Mouse (Mus musculus): Measurements from ENCODE around the gene Aldh9a1. TPM values are rescaled to one million over a fixed set of nuclear protein-coding genes. Genes with fewer than 3 reads are reported as not detected.

Gene Aldh9a1
- 26.4 and 29.5 TPM in 2 replicates for polyA plus RNA-seq (2015; fragmentation: Nextera tagmentation; extraction: Ambion mirVana)

DNA sequence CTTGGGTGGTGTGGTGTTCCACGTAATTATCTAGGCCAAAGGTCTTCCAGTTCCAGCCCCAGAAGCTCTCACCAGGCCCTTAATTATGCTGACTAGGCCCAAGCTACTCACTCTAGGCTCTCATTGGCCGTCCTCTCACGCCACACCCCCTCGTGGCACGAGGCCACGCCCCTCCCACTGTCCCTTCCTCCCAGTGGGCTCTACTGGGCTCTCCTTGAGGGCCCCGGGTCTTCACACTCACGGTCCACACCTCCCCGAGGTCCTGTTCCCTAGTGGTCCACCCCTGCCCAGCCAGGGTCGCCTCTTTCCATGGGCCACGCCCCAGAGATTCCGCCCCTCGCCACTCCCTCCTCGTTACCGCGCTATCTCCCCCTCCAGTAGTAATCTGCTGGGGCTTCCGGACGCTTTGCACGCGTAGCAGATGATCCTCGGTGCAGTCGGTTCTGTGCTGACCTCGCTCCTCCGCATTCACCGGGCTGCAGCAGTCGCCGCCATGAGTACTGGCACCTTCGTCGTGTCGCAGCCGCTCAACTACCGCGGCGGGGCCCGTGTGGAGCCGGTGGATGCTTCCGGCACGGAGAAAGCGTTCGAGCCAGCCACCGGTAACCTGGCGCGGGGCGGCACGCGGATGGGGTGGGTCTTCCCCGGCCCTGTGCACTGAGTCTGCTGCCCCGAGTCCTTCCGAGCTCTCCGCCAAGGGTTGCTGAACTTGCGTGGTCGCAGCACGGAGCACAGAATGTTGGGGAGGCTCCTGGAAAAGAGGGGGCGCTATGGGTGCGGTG is at the start of gene Aldh9a1:
Gene Aldh9a1 (plus strand): TSS at position 177 of the 782 bp plus-strand sequence.
- Histone ChIP-seq H3K4me1 (peaks cover 8% of the 10 kb centered on the region; the same call in 1 of the 2 replicates), H3K9me3 (no peaks in the 10 kb centered on the region), H3K27ac (replicated peaks) (peak within 1 kb of the TSS; percentile 69), H3K27me3 (no peaks in the 10 kb centered on the region), H3K9ac (replicated peaks) (peak within 1 kb of the TSS; percentile 69), H3K4me3 (peak within 1 kb of the TSS; percentile 69), H3K4me2 (replicated peaks) (peak within 1 kb of the TSS; percentile 72), H3K36me3 (peaks cover 2% of the 10 kb centered on the region; the same call in 1 of the 2 replicates)
- under 1% methylated on average over 55 of the region's 55 CpGs for WGBS
- ATAC-seq (replicated peaks), result peak; percentile 99

DNA sequence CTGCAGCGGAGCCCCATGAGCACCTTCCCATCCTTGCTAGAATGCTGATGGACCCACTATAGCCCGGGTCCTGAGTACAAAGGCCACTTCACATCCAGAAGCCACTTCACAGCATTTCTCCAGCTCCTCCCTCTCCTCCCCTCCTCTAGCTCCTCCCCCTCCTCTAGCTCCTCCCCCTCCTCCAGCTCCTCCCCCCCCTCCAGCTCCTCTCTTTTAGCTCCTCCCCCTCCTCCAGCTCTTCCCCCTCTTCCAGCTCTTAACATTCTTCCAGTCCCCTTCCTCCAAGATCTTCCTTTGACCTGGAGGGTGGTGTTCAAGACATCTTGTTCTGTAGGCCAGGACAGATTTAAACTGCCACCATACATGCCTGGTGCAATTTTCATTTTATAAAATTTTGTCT is 49.7 kb upstream of the Aldh9a1 start:
- Histone ChIP-seq H3K27ac (replicated peaks) (no peak overlapping the region), H3K9ac (replicated peaks) (no peak overlapping the region), H3K4me1 (no peaks in the 10 kb centered on the region), H3K36me3 (no peaks in the 10 kb centered on the region), H3K4me2 (replicated peaks) (no peak overlapping the region), H3K27me3 (no peaks in the 10 kb centered on the region), H3K9me3 (no peaks in the 10 kb centered on the region), H3K4me3 (no peak overlapping the region)
- no peak for ATAC-seq (replicated peaks)
- WGBS, result 76% methylated on average over 2 of the region's 2 CpGs

DNA sequence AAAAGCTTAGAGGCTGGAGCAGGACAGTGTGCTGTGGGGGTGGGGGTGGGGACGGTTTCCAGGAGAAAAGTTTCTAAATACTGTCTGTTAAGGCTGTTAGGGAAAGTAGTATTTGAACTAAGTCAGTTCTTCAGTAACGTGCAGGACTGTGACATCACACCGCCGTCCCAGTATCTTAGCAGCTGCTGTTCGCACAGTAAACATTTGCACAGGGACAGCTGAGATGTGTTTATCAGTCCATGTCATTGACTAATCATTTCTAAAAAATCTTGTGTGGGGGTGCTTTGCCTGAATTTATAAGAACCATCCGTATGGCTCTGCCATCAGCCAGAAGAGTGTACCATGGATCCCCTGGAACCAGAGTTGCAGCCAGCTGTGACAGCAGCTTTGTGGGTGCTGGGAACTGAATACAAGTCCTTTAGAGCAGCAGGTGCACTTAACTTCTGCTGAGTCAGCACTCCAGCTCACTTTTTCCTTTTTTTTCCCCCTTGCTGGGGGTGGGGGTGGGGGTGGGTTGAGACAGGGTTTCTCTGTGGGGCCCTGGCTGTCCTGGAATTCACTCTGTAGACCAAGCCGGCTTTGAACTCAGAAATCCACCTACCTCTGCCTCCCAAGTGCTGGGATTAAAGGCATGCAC is 44.2 kb upstream of the Aldh9a1 start:
- H3K4me1 ChIP-seq, result peaks cover 13% of the 10 kb centered on the region
- WGBS, result 67% methylated on average over 7 of the region's 7 CpGs
- no peak overlapping the region for H3K27ac ChIP-seq (replicated peaks)
- H3K27me3 ChIP-seq, result no peaks in the 10 kb centered on the region
- 0 out of 2 replicates have a peak, but pooled peaks cover 2% of the 10 kb centered on the region for H3K36me3 ChIP-seq
- no peak for ATAC-seq (replicated peaks)
- no peak overlapping the region for H3K4me2 ChIP-seq (replicated peaks)
- no peak overlapping the region for H3K9ac ChIP-seq (replicated peaks)
- H3K4me3 ChIP-seq, result no peak overlapping the region
- H3K9me3 ChIP-seq, result no peaks in the 10 kb centered on the region

DNA sequence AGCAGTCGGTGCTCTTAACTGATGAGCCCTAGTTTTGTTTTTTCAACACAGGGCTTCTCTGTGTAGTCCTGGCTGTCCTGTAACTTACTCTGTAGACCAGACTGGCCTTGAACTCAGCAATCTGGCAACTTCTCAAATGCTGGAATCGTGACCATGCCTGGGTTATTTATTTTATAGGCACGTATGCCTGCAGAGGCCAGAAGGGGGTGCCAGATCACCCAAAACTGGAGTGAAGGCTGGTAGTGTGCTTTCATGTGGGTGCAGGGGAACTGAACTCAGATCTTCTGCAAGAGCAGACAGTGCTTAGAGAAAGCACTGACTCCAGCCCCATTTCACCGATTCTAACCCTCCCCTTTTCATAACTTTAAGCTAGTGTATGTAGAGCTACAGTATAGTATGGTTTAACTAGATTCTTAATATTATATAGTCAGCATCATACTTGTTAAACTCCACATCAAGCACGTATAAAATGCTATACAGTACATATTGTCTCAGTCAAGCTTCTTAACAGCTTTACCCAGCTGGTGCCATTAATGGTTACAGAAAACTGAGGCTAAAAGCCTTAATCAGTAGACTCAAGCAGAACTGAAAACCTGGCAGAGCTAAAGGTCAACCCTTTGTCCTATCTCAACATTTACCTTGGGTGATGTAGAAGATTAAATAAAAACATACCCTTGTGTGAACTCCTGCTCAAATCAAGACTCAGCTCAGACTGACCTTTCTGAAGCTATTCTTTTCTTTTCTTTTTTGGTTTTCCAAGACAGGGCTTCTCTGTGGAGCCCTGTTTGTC is 43.1 kb upstream of the Aldh9a1 start:
- Histone ChIP-seq H3K9ac (replicated peaks) (no peak overlapping the region), H3K27ac (replicated peaks) (no peak overlapping the region), H3K9me3 (no peaks in the 10 kb centered on the region), H3K4me1 (peaks cover 13% of the 10 kb centered on the region), H3K36me3 (0 out of 2 replicates have a peak, but pooled peaks cover 3% of the 10 kb centered on the region), H3K4me2 (replicated peaks) (no peak overlapping the region), H3K27me3 (no peaks in the 10 kb centered on the region), H3K4me3 (no peak overlapping the region)
- 69% methylated on average over 5 of the region's 5 CpGs for WGBS
- ATAC-seq (replicated peaks), result no peak

DNA sequence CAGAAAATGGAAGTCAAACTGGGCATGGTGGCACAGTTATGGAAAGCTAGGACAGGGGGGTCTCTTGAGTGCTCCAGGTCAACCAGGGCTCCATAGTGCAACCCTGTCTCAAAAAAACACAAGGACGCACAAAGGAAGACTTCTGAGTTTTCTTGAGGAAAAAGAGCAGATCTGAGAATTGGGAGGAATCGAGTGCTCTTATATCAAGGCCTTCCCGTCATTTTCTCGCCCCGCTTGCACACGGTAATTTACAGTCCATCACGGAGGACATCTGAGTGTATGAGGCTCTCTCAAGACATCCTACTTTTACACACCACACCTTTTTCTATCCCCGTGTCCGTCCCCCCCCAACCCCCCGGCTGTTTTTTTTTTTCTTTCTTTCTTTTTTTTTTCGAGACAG is 42.1 kb upstream of the Aldh9a1 start:
- 67% methylated on average over 11 of the region's 11 CpGs for WGBS
- Histone ChIP-seq H3K27me3 (no peaks in the 10 kb centered on the region), H3K27ac (replicated peaks) (peak overlapping the region; percentile 96; the same call in 1 of the 2 replicates), H3K4me3 (peak overlapping the region; percentile 82), H3K9me3 (no peaks in the 10 kb centered on the region), H3K9ac (replicated peaks) (no peak overlapping the region; the same call in 1 of the 2 replicates), H3K4me2 (replicated peaks) (peak overlapping the region; percentile 50), H3K36me3 (peaks cover 10% of the 10 kb centered on the region; the same call in 1 of the 2 replicates), H3K4me1 (peaks cover 13% of the 10 kb centered on the region)
- ATAC-seq (replicated peaks), result no peak

DNA sequence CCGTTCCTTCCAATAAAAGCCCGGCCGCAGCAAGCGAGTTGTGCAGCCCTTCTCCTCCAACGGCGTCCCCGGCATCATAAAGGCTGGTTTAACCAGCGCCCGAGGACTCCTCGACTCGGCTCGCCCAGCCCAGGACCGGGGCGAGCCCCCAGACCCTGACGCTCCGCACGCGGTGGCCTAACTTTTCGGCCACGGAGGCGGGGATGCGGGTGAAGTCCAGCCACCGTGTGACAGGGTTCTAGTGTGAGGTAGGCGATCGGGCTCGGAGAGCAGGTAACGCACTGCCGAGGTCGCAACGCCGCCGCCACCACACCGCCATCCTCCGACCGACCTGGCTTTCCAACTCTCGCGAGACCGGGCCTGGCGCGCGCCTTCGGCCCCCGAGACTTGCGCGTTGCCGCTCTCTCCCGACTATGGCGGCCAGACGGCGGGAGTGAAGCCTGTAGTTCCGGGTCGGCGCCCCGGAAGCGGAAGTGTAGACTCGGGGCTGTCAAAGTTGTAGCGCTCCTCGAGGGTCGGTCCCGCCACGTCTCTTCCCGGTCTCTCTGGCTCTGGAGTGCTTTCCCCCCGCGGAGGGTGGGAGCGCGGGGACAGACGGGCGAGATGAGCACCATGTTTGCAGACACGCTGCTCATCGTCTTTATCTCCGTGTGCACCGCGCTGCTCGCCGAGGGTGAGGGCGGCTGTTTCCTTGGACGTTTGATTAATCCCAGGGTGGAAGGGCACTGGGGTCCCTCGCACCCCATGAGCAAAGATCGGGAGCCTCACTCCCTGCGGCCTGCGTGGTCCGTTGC is 41.3 kb upstream of the Aldh9a1 start, which contains the start of gene Tmco1:
Gene Tmco1 (plus strand): TSS at position 118 of the 794 bp plus-strand sequence.
- peak within 1 kb of the TSS; percentile 91 for H3K4me2 ChIP-seq (replicated peaks)
- H3K27ac ChIP-seq (replicated peaks), result peak within 1 kb of the TSS; percentile 96
- under 1% methylated on average over 82 of the region's 82 CpGs for WGBS
- H3K9ac ChIP-seq (replicated peaks), result peak within 1 kb of the TSS; percentile 83
- peak within 1 kb of the TSS; percentile 82 for H3K4me3 ChIP-seq
- peaks cover 10% of the 10 kb centered on the region; the same call in 1 of the 2 replicates for H3K36me3 ChIP-seq
- no peaks in the 10 kb centered on the region for H3K27me3 ChIP-seq
- H3K9me3 ChIP-seq, result no peaks in the 10 kb centered on the region
- peaks cover 13% of the 10 kb centered on the region for H3K4me1 ChIP-seq
- ATAC-seq (replicated peaks), result peak; percentile 99

DNA sequence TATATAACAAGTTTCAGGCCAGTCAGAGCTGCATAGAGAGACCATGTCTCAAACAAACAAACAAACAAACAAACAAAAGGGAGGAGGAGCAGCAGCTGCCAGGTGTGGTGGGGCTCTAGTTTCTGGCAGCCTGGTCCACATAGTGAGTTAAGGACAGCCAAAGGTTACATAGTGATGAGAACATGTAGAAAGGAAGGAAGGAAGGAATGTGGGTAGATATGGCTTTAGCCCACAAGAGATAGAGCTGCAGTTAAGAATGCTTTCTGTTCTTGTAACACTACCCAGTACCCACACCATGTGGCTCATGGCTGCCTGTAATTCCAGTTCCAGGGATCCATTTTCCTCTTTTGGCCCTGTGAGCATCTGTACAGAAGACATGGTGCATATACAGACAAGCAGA is 37.4 kb upstream of the Aldh9a1 start:
- Histone ChIP-seq H3K4me3 (no peak overlapping the region), H3K9me3 (no peaks in the 10 kb centered on the region), H3K9ac (replicated peaks) (no peak overlapping the region), H3K36me3 (peaks cover 22% of the 10 kb centered on the region), H3K27me3 (no peaks in the 10 kb centered on the region), H3K4me1 (peaks cover 13% of the 10 kb centered on the region), H3K27ac (replicated peaks) (no peak overlapping the region), H3K4me2 (replicated peaks) (no peak overlapping the region)
- ATAC-seq (replicated peaks), result no peak

DNA sequence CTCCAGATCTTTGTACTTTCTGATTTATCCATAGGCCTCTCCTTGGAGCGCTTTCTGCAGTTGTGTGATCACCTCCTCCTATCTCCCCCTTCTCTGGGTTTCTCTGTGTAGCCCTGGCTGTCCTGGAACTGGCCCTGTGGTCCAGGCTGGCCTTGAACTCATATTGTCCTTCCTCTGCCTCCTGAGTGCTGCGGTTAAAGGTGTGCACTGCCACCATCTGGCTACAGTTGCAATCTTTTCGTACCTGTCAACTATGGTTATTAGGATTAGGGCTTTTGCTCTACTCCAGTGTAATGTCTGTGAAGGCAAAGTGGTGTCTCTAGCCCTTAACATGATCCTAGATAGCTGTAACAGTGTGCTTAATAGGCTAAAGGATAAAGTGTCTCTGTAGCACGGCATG is 36.6 kb upstream of the Aldh9a1 start:
- Histone ChIP-seq H3K4me3 (no peak overlapping the region), H3K27me3 (no peaks in the 10 kb centered on the region), H3K4me1 (peaks cover 9% of the 10 kb centered on the region), H3K36me3 (peaks cover 26% of the 10 kb centered on the region), H3K4me2 (replicated peaks) (no peak overlapping the region), H3K27ac (replicated peaks) (no peak overlapping the region), H3K9ac (replicated peaks) (no peak overlapping the region), H3K9me3 (no peaks in the 10 kb centered on the region)
- ATAC-seq (replicated peaks), result no peak
- 92% methylated on average over 4 of the region's 4 CpGs for WGBS

DNA sequence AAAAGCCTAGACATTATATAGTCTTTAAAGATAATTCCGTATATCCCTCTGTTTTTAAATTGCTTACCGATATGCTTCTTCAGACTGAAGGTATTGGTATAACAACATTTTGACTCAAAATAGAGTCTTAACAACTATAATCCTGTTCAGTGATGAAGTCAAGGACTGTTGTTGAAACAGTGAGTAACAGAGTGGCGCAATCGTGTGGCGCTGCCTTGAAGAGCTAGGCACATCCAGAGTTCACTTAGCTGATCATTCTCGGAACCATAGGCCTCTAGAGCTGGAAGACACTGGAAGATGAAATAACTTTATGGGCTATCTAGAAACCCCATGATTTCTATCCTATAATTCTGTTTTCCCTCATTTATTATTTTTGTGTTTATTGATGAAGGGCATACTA is 28.1 kb upstream of the Aldh9a1 start:
- H3K9me3 ChIP-seq, result no peaks in the 10 kb centered on the region
- ATAC-seq (replicated peaks), result no peak
- H3K9ac ChIP-seq (replicated peaks), result no peak overlapping the region
- H3K4me3 ChIP-seq, result no peak overlapping the region
- 97% methylated on average over 6 of the region's 6 CpGs for WGBS
- no peaks in the 10 kb centered on the region for H3K27me3 ChIP-seq
- peaks cover 75% of the 10 kb centered on the region for H3K36me3 ChIP-seq
- H3K27ac ChIP-seq (replicated peaks), result no peak overlapping the region
- no peak overlapping the region for H3K4me2 ChIP-seq (replicated peaks)
- no peaks in the 10 kb centered on the region for H3K4me1 ChIP-seq

DNA sequence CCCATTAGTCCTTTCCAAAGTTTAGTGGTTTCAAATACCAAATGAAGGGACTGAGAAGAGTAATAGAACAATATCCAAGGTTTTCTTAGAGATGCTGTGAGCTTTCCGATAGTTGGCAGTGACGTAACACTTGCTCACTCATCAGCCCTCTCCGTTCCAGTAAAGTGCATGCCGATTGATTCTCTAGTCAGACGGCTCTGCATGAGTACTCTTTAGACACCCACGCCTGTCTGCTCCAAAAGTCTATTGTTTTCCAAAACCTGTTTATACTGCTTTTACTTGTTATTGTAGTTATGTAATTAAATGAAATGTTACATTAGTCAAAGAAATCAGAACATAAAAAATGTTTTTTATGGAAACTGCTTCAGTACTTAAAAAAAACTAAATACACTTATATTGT is 21.0 kb upstream of the Aldh9a1 start:
- no peak for ATAC-seq (replicated peaks)
- Histone ChIP-seq H3K9ac (replicated peaks) (no peak overlapping the region), H3K27me3 (no peaks in the 10 kb centered on the region), H3K4me3 (no peak overlapping the region), H3K36me3 (peaks cover 63% of the 10 kb centered on the region), H3K4me2 (replicated peaks) (no peak overlapping the region), H3K9me3 (no peaks in the 10 kb centered on the region), H3K27ac (replicated peaks) (no peak overlapping the region), H3K4me1 (no peaks in the 10 kb centered on the region)
- 90% methylated on average over 6 of the region's 6 CpGs for WGBS

DNA sequence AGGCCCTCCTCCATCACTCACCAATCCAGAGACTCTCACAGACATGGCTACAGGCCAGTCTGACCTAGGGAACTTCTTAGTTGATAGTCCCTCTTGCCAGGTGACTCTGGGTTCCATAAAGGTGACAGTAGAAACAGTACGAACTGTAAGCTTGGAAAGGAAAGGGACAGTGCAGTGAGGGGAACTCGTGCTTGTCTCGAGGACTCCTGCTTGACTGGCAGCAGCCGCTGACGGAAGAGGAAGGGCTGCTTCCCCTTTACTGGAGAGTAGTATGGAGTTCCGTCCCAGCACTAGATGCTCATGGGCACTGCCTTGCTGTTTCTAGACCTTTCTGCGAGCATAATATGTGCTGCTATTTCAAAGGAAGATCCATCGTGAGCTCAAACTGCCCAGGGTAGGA is 18.7 kb upstream of the Aldh9a1 start:
- ATAC-seq (replicated peaks), result no peak
- no peaks in the 10 kb centered on the region for H3K9me3 ChIP-seq
- no peak overlapping the region for H3K4me2 ChIP-seq (replicated peaks)
- H3K9ac ChIP-seq (replicated peaks), result no peak overlapping the region
- no peak overlapping the region for H3K4me3 ChIP-seq
- H3K27me3 ChIP-seq, result no peaks in the 10 kb centered on the region
- H3K4me1 ChIP-seq, result no peaks in the 10 kb centered on the region
- peaks cover 50% of the 10 kb centered on the region for H3K36me3 ChIP-seq
- H3K27ac ChIP-seq (replicated peaks), result no peak overlapping the region
- 89% methylated on average over 8 of the region's 8 CpGs for WGBS

Data from forebrain, embryonic 15.5 days (tissue).